In the genomic region with DNA sequence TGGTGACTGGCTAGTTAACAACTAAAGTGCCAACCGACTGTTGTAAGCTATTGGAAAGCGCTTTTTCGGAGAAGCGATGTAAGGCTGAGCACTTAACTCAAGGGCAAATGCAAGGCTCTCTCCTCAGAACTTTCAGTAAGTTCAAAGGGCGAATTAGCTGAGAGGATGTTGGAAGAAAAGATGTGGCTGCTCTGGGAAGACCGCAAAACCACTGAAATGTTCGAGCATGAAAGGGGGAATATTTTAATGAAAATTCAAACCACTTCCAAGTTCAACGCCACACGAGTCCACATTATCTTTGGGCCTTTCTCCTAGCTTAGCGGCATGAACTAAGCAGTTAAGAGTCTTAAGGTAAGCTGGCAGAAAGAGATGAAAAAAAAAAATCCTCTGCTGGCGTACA, we compare ENCODE assay signal across 8 mouse cellular contexts. TPM values are rescaled to one million over a fixed set of nuclear protein-coding genes. Genes with fewer than 3 reads are reported as not detected.
A peak's percentile ranks its signal among the peaks of the same experiment; 100 is the strongest.
DNase-seq lines count a peak whose midpoint lies in the region; ATAC-seq lines count a peak whose summit lies in the region.

No protein-coding gene starts in this region.

- H3K36me3 ChIP-seq in erythroblast, embryonic 14.5 days (ENCODE audit: control insufficient read depth): peaks cover 38% of the 10 kb centered on the region
- peaks cover 5% of the 10 kb centered on the region; the same call in 1 of the 2 replicates for H3K36me3 ChIP-seq in embryonic facial prominence, embryonic 15.5 days
- peaks cover 26% of the 10 kb centered on the region for H3K36me3 ChIP-seq in liver, embryonic 12.5 days

- H3K9ac ChIP-seq in embryonic facial prominence, embryonic 15.5 days: peak overlapping the region; percentile 61
- H3K9ac ChIP-seq in liver, embryonic 12.5 days: peak overlapping the region; percentile 84

- peak overlapping the region; percentile 88 for H3K4me3 ChIP-seq in erythroblast, embryonic 14.5 days (replicated peaks)
- H3K4me3 ChIP-seq in embryonic facial prominence, embryonic 15.5 days (replicated peaks): peak overlapping the region; percentile 76
- peak overlapping the region; percentile 89 for H3K4me3 ChIP-seq in liver, embryonic 12.5 days

- H3K9me3 ChIP-seq in erythroblast, embryonic 14.5 days (ENCODE audit: control insufficient read depth, low read length): no peaks in the 10 kb centered on the region
- H3K9me3 ChIP-seq in embryonic facial prominence, embryonic 15.5 days (replicated peaks): no peaks in the 10 kb centered on the region
- no peaks in the 10 kb centered on the region for H3K9me3 ChIP-seq in liver, embryonic 12.5 days (replicated peaks)

- peak overlapping the region; percentile 99 for H3K27ac ChIP-seq in embryonic facial prominence, embryonic 15.5 days (replicated peaks)
- peak overlapping the region; percentile 97; the same call in 1 of the 2 replicates for H3K27ac ChIP-seq in liver, embryonic 12.5 days

- H3K27me3 ChIP-seq in erythroblast, embryonic 14.5 days (ENCODE audit: control insufficient read depth): no peaks in the 10 kb centered on the region
- H3K27me3 ChIP-seq in embryonic facial prominence, embryonic 15.5 days: no peaks in the 10 kb centered on the region
- H3K27me3 ChIP-seq in liver, embryonic 12.5 days (replicated peaks): no peaks in the 10 kb centered on the region

- intact Hi-C loops in left cerebral cortex, postnatal 25 days (cut with DNase I): loop anchor here (5.0 kb wide), 1 partner anchor 99 kb away; no protein-coding TSS in a partner anchor

- WGBS in embryonic facial prominence, embryonic 15.5 days: 8% methylated on average over 11 of the region's 11 CpGs
- 9% methylated on average over 11 of the region's 11 CpGs for WGBS in liver, embryonic 12.5 days (ENCODE audit: insufficient replicate concordance)

- DNase-seq in 3T3-L1 (ENCODE audit: low read depth, low spot score): peak; percentile 17
- peak; percentile 45 for DNase-seq in thymus, postnatal 25 days
- no peak for DNase-seq in right cerebral cortex, postnatal 10 days (ENCODE audit: low spot score in 2 of 2)
- DNase-seq in left cerebral cortex, postnatal 25 days (ENCODE audit: low spot score in 2 of 2): no peak

- peaks cover 43% of the 10 kb centered on the region for H3K4me1 ChIP-seq in erythroblast, embryonic 14.5 days (ENCODE audit: control insufficient read depth)
- H3K4me1 ChIP-seq in embryonic facial prominence, embryonic 15.5 days: peaks cover 20% of the 10 kb centered on the region
- H3K4me1 ChIP-seq in liver, embryonic 12.5 days: peaks cover 26% of the 10 kb centered on the region

- H3K4me2 ChIP-seq in embryonic facial prominence, embryonic 15.5 days (replicated peaks): peak overlapping the region; percentile 47
- peak overlapping the region; percentile 89 for H3K4me2 ChIP-seq in liver, embryonic 12.5 days

- ATAC-seq in erythroblast, adult 5-6 weeks (replicated peaks; ENCODE audit: low FRiP score, poor library complexity, severe bottlenecking): no peak
- ATAC-seq in embryonic facial prominence, embryonic 15.5 days (ENCODE audit: insufficient number of reproducible peaks, low FRiP score, low TSS enrichment, low read depth): no peak
- ATAC-seq in liver, embryonic 12.5 days: no peak

RNA-seq across cellular contexts. Expression of a gene that starts 0.8 kb away (rescaled TPM):
- polyA plus RNA-seq in erythroblast, embryonic 14.5 days (2012): 0.49 and 0.55 TPM in 2 replicates
- total RNA-seq in erythroblast, adult 5-6 weeks (2015; ENCODE audit: low replicate concordance): 198 and 199 TPM in 2 replicates
- 293 and 399 TPM in 2 replicates for total RNA-seq in erythroblast, adult 5-6 weeks (2017; ENCODE audit: low replicate concordance)
- polyA plus RNA-seq in embryonic facial prominence, embryonic 15.5 days (2015; fragmentation: Nextera tagmentation; extraction: Ambion mirVana): 37.1 and 56.1 TPM in 2 replicates
- polyA plus RNA-seq in liver, embryonic 12.5 days (2016; fragmentation: Nextera tagmentation; extraction: Ambion mirVana): 35.1 and 39.4 TPM in 2 replicates
- total RNA-seq in left cerebral cortex, postnatal 25 days (2021): 10 to 100 TPM; 39.1 to 42.7 TPM

RNA-seq across cellular contexts. Expression of a gene that starts 1.0 kb away (rescaled TPM):
- polyA plus RNA-seq in erythroblast, embryonic 14.5 days (2012): 0.08 and 0.09 TPM in 2 replicates
- 2.9 and 3.3 TPM in 2 replicates for total RNA-seq in erythroblast, adult 5-6 weeks (2015; ENCODE audit: low replicate concordance)
- 1.4 and 3.8 TPM in 2 replicates for total RNA-seq in erythroblast, adult 5-6 weeks (2017; ENCODE audit: low replicate concordance)
- 6.4 and 8.6 TPM in 2 replicates for polyA plus RNA-seq in embryonic facial prominence, embryonic 15.5 days (2015; fragmentation: Nextera tagmentation; extraction: Ambion mirVana)
- polyA plus RNA-seq in liver, embryonic 12.5 days (2016; fragmentation: Nextera tagmentation; extraction: Ambion mirVana): 1.0 and 1.1 TPM in 2 replicates
- total RNA-seq in left cerebral cortex, postnatal 25 days (2021): 10 to 100 TPM; 13.0 to 16.5 TPM

Comparison
In these comparisons a context has a peak if more than half of its experiments do, and no peak if none do; other contexts are left out.
1. DNase-seq: peak in 3T3-L1 (single experiment) and thymus, postnatal 25 days (single experiment); none in right cerebral cortex, postnatal 10 days (0 of 2) and left cerebral cortex, postnatal 25 days (0 of 2).
2. RNA of a gene that starts 0.8 kb away (polyA plus RNA-seq): 37.1 to 56.1 TPM in embryonic facial prominence, embryonic 15.5 days and 35.1 to 39.4 TPM in liver, embryonic 12.5 days; 0.49 to 0.55 TPM in erythroblast, embryonic 14.5 days; every median in the first group is over 10 times any median in the second.
3. Peak in every context shown above with its lines, with median percentiles within 50 percentile points of each other: H3K4me3 ChIP-seq.